Mouse (Mus musculus): ENCODE data around the gene Gpc6. TPM values are rescaled to one million over a fixed set of nuclear protein-coding genes. Genes with fewer than 3 reads are reported as not detected.

Gpc6 gene
- polyA plus RNA-seq, 1 experiment from 2014 or later, result 16.8 TPM

DNA sequence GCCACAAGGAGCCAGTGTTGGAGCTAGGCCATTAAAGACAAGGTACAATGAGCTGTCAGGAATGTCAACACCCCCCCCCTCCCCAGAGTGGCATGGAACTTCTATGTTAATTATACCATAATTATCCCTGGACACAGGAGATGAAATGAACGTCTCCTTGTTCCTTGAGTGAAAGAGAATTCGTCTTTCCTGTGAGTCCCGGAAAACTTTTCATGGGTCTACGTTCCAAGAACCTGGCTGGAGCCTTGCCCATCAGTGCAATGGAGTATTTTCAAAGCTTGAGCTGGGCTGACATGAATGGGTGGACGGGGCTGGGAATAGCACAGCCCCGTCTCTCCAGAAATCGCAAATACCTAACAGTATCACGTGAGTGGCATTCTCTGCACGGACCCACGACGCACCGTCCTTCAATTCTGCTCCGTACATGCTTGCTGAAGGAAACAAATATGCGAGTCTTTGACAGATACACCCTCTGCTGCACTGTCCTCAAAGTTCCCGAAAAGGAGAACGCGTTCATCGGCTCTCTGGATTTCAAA lies 444.3 kb downstream of the Gpc6 start:
- H3K4me2 ChIP-seq (ENCODE audit: low read length), result no peak overlapping the region
- 92% methylated on average over 18 of the region's 18 CpGs for WGBS
- no peak for DNase-seq

DNA sequence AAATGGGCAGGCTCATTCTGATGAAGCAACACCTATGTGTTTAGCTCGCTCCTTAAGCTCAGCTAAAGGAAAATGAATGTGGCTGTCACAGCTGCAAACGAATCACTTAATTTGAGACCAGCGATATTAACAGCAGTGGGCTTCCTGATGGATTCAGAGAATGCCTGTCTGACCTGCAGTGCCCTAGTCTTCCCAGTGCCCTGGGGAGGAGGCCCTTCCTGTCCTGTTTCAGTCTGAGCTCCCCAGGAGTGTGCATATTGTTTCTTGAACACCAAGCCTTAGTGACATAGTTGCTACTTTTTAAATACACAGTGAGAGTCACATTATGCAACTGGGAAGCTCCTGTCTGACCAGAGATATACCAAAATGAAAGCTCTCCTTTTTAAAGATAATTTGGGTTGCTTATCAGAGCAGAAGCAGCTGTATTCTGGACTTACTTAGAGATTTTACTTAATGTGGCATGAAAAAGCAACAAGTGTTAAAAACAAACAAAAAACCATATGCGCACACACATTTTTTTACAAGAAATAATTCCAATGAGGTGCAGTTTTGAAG lies 451.8 kb downstream of the Gpc6 start:
- Histone ChIP-seq H3K27ac (replicated peaks; ENCODE audit: low read depth, low read length) (no peak overlapping the region), H3K4me1 (ENCODE audit: control insufficient read depth, insufficient read depth, low read length) (no peaks in the 10 kb centered on the region), H3K9me3 (ENCODE audit: control insufficient read depth, low read length) (no peaks in the 10 kb centered on the region), H3K36me3 (ENCODE audit: control insufficient read depth, insufficient read depth, low read length) (no peaks in the 10 kb centered on the region), H3K4me3 (replicated peaks; ENCODE audit: low read depth, low read length) (no peak overlapping the region), H3K9ac (replicated peaks; ENCODE audit: low read length) (no peak overlapping the region), H3K27me3 (ENCODE audit: control insufficient read depth, insufficient read depth, low read length) (no peaks in the 10 kb centered on the region), H3K4me2 (ENCODE audit: low read length) (no peak overlapping the region)
- ATAC-seq (ENCODE audit: low FRiP score, low TSS enrichment) (no peak), DNase-seq (no peak)
- WGBS, result 35% methylated on average over 4 of the region's 4 CpGs

More for the DNA sequence above, 444.3 kb downstream of the Gpc6 start:
- ATAC-seq (ENCODE audit: low FRiP score, low TSS enrichment), result no peak
- H3K9ac ChIP-seq (replicated peaks; ENCODE audit: low read length), result no peak overlapping the region
- H3K9me3 ChIP-seq (ENCODE audit: control insufficient read depth, low read length), result no peaks in the 10 kb centered on the region
- no peak overlapping the region for H3K27ac ChIP-seq (replicated peaks; ENCODE audit: low read depth, low read length)
- H3K27me3 ChIP-seq (ENCODE audit: control insufficient read depth, insufficient read depth, low read length), result no peaks in the 10 kb centered on the region
- no peaks in the 10 kb centered on the region for H3K36me3 ChIP-seq (ENCODE audit: control insufficient read depth, insufficient read depth, low read length)
- no peak overlapping the region for H3K4me3 ChIP-seq (replicated peaks; ENCODE audit: low read depth, low read length)
- H3K4me1 ChIP-seq (ENCODE audit: control insufficient read depth, insufficient read depth, low read length), result no peaks in the 10 kb centered on the region

DNA sequence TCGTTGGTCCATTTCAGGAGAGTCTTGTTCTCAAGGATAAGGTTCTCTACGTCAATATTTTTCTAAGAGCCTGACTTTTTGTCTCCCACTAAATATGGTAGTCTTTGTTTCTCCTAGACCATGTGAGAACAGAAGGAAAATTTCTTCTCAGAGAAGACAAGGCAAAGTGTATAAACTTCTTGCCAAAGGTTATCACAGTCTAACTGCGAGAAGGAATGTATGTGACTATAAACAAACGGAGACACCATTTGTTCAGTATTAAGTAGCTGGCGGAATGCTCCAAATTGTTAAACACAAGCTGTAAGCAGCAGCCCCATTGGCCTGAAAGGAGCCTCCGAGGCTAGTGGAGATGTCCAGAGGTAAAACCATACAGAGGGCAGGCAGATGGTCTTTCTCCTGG lies 454.9 kb downstream of the Gpc6 start:
- Histone ChIP-seq H3K36me3 (ENCODE audit: control insufficient read depth, insufficient read depth, low read length) (no peaks in the 10 kb centered on the region), H3K4me1 (ENCODE audit: control insufficient read depth, insufficient read depth, low read length) (0 out of 2 replicates have a peak, but pooled peaks cover 3% of the 10 kb centered on the region), H3K9ac (replicated peaks; ENCODE audit: low read length) (no peak overlapping the region), H3K4me2 (ENCODE audit: low read length) (no peak overlapping the region), H3K4me3 (replicated peaks; ENCODE audit: low read depth, low read length) (no peak overlapping the region), H3K27me3 (ENCODE audit: control insufficient read depth, insufficient read depth, low read length) (no peaks in the 10 kb centered on the region), H3K9me3 (ENCODE audit: control insufficient read depth, low read length) (no peaks in the 10 kb centered on the region), H3K27ac (replicated peaks; ENCODE audit: low read depth, low read length) (no peak overlapping the region)
- ATAC-seq (ENCODE audit: low FRiP score, low TSS enrichment) (no peak), DNase-seq (no peak)
- 86% methylated on average over 6 of the region's 6 CpGs for WGBS

DNA sequence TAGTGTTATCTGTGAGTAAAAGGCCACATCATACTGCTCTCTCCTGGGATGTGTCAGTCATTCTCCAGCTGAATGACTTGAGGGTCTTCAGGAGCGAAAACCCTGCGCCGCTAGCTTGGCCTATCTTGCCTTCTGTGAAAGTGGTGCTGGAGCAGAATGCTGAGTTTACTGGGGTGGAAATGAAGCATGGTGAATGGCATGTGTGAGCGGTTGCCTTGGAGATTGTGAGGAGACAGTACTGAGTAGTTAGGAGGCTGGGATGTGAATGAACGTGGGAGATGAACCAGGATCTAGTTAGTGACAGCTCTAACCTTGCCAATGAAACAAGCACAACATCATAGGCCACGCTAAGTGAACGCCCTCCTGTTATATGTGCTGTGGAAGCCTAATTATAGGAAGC lies 458.1 kb downstream of the Gpc6 start:
- no peaks in the 10 kb centered on the region for H3K9me3 ChIP-seq (ENCODE audit: control insufficient read depth, low read length)
- 46% methylated on average over 7 of the region's 7 CpGs for WGBS
- H3K36me3 ChIP-seq (ENCODE audit: control insufficient read depth, insufficient read depth, low read length), result no peaks in the 10 kb centered on the region
- no peaks in the 10 kb centered on the region for H3K27me3 ChIP-seq (ENCODE audit: control insufficient read depth, insufficient read depth, low read length)
- no peak overlapping the region for H3K9ac ChIP-seq (replicated peaks; ENCODE audit: low read length)
- H3K4me2 ChIP-seq (ENCODE audit: low read length), result no peak overlapping the region
- H3K27ac ChIP-seq (replicated peaks; ENCODE audit: low read depth, low read length), result no peak overlapping the region
- H3K4me1 ChIP-seq (ENCODE audit: control insufficient read depth, insufficient read depth, low read length), result 0 out of 2 replicates have a peak, but pooled peaks cover 3% of the 10 kb centered on the region
- H3K4me3 ChIP-seq (replicated peaks; ENCODE audit: low read depth, low read length), result no peak overlapping the region
- no peak for ATAC-seq (ENCODE audit: low FRiP score, low TSS enrichment)
- DNase-seq, result peak; percentile 18

DNA sequence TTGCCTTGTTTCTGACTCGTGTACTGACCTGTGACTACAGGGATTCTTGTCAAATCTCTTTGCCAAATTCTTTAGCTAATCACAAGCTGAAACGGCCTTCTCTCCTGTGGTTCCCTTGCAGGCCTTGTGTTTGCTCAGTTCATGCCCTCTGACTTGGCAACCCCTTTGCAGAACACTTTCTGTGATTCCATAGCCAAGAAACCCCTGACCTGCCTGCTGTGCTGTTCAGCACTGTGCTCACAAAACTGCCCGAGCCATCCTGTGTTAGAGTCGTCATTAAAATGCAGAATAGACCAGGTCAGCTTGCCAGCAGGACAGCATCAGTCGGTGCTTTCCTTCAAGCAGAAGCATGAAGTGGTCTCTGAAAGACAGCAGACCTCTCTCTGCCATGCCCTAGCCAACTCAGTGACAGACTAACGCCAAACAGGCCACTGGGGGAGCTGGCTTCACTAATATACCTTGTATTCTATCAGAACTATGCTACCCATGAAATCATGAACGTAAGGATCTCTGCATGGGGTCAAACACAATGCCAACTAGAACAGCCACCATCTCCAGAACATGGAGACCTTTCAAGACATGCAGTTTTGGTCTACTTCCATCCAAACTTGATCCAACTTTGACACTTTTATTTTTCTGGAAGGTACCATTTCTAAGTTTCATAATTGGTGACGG lies 459.1 kb downstream of the Gpc6 start:
- no peak overlapping the region for H3K9ac ChIP-seq (replicated peaks; ENCODE audit: low read length)
- no peaks in the 10 kb centered on the region for H3K27me3 ChIP-seq (ENCODE audit: control insufficient read depth, insufficient read depth, low read length)
- WGBS, result 38% methylated on average over 8 of the region's 8 CpGs
- no peaks in the 10 kb centered on the region for H3K36me3 ChIP-seq (ENCODE audit: control insufficient read depth, insufficient read depth, low read length)
- no peaks in the 10 kb centered on the region for H3K9me3 ChIP-seq (ENCODE audit: control insufficient read depth, low read length)
- 0 out of 2 replicates have a peak, but pooled peaks cover 3% of the 10 kb centered on the region for H3K4me1 ChIP-seq (ENCODE audit: control insufficient read depth, insufficient read depth, low read length)
- no peak overlapping the region for H3K27ac ChIP-seq (replicated peaks; ENCODE audit: low read depth, low read length)
- no peak overlapping the region for H3K4me3 ChIP-seq (replicated peaks; ENCODE audit: low read depth, low read length)
- ATAC-seq (ENCODE audit: low FRiP score, low TSS enrichment) (no peak), DNase-seq (no peak)
- no peak overlapping the region for H3K4me2 ChIP-seq (ENCODE audit: low read length)

DNA sequence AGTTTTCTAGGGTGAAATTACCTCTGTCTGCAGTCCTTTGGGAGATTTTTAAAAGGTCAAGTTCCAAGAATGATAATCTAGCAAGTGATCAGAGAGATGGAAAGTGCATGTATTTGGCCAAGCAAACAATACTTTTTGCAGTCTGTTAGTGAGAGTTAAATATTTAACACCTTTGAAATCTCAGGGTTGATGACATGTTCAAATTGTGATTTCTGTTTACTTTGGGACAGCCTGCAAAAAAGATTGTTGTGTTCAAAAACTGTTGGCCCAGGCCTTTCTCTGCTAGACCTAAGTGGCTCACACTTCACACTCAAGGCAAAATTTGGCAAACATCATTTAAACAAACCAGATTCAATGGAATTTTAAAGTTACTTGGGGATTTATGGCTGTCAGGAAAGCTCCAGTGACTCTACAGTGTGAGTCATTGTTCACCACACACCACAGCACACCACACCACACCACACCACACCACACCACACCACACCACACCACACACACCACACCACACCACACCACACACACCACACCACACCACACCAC lies 460.7 kb downstream of the Gpc6 start:
- H3K4me3 ChIP-seq (replicated peaks; ENCODE audit: low read depth, low read length), result no peak overlapping the region
- H3K27me3 ChIP-seq (ENCODE audit: control insufficient read depth, insufficient read depth, low read length), result no peaks in the 10 kb centered on the region
- ATAC-seq (ENCODE audit: low FRiP score, low TSS enrichment) (no peak), DNase-seq (no peak)
- H3K9me3 ChIP-seq (ENCODE audit: control insufficient read depth, low read length), result no peaks in the 10 kb centered on the region
- H3K4me1 ChIP-seq (ENCODE audit: control insufficient read depth, insufficient read depth, low read length), result 0 out of 2 replicates have a peak, but pooled peaks cover 3% of the 10 kb centered on the region
- no peaks in the 10 kb centered on the region for H3K36me3 ChIP-seq (ENCODE audit: control insufficient read depth, insufficient read depth, low read length)
- H3K4me2 ChIP-seq (ENCODE audit: low read length), result no peak overlapping the region
- H3K27ac ChIP-seq (replicated peaks; ENCODE audit: low read depth, low read length), result no peak overlapping the region
- no peak overlapping the region for H3K9ac ChIP-seq (replicated peaks; ENCODE audit: low read length)

DNA sequence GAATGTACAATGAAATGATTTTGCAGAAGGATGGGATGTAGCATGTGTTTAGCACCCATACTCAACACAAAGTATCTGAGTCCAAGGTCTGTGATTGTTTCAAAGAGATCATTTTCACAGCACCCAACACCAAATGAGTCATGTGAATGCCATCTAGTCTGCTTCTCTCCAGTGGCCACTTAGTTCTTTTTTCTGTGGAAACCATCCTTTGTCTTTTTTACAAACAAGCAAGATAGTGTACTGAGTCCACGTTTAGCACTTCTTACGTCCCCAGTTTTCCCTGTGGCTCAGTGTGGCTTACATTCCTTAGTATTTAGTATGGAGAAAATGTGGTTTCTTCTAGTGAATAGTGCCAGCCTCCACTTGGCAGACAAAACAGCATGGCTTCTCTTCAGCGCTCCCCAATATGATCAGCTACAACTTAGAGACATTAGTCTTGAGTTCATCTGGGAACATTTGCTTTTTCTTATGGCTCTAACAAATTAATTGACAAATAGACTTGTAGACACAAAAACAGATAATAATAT lies 465.7 kb downstream of the Gpc6 start:
- WGBS, result 92% methylated on average over 3 of the region's 3 CpGs
- Histone ChIP-seq H3K36me3 (ENCODE audit: control insufficient read depth, insufficient read depth, low read length) (no peaks in the 10 kb centered on the region), H3K27ac (replicated peaks; ENCODE audit: low read depth, low read length) (no peak overlapping the region), H3K4me2 (ENCODE audit: low read length) (no peak overlapping the region), H3K27me3 (ENCODE audit: control insufficient read depth, insufficient read depth, low read length) (no peaks in the 10 kb centered on the region), H3K4me3 (replicated peaks; ENCODE audit: low read depth, low read length) (no peak overlapping the region), H3K9ac (replicated peaks; ENCODE audit: low read length) (no peak overlapping the region), H3K4me1 (ENCODE audit: control insufficient read depth, insufficient read depth, low read length) (no peaks in the 10 kb centered on the region), H3K9me3 (ENCODE audit: control insufficient read depth, low read length) (no peaks in the 10 kb centered on the region)
- DNase-seq (no peak), ATAC-seq (ENCODE audit: low FRiP score, low TSS enrichment) (no peak)

DNA sequence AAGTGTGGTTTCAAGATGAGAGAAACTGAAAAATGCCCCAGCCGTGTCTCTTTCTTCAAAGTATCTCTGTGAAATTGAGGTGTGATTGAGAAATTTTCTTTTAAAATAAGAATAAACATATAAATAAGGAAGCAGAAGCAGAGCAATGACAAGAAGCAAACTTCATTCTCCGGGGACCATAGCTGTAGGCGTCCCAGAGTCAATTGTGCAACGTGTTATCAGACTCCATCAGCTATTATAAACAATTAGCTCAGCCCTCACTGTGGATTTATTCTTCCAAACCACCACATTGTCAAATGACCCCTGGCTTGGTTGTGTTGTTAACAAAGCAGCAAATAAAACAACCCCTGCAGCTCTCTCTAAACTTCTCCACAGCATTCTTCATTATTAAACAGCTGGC lies 466.3 kb downstream of the Gpc6 start:
- no peaks in the 10 kb centered on the region for H3K4me1 ChIP-seq (ENCODE audit: control insufficient read depth, insufficient read depth, low read length)
- H3K36me3 ChIP-seq (ENCODE audit: control insufficient read depth, insufficient read depth, low read length), result no peaks in the 10 kb centered on the region
- ATAC-seq (ENCODE audit: low FRiP score, low TSS enrichment) (no peak), DNase-seq (no peak)
- 79% methylated on average over 4 of the region's 4 CpGs for WGBS
- H3K9ac ChIP-seq (replicated peaks; ENCODE audit: low read length), result no peak overlapping the region
- no peak overlapping the region for H3K4me3 ChIP-seq (replicated peaks; ENCODE audit: low read depth, low read length)
- no peak overlapping the region for H3K4me2 ChIP-seq (ENCODE audit: low read length)
- H3K9me3 ChIP-seq (ENCODE audit: control insufficient read depth, low read length), result no peaks in the 10 kb centered on the region
- H3K27ac ChIP-seq (replicated peaks; ENCODE audit: low read depth, low read length), result no peak overlapping the region
- no peaks in the 10 kb centered on the region for H3K27me3 ChIP-seq (ENCODE audit: control insufficient read depth, insufficient read depth, low read length)

Data from midbrain, embryonic 14.5 days (tissue).